8 mouse cellular contexts compared by ENCODE assay signal in the genomic region with DNA sequence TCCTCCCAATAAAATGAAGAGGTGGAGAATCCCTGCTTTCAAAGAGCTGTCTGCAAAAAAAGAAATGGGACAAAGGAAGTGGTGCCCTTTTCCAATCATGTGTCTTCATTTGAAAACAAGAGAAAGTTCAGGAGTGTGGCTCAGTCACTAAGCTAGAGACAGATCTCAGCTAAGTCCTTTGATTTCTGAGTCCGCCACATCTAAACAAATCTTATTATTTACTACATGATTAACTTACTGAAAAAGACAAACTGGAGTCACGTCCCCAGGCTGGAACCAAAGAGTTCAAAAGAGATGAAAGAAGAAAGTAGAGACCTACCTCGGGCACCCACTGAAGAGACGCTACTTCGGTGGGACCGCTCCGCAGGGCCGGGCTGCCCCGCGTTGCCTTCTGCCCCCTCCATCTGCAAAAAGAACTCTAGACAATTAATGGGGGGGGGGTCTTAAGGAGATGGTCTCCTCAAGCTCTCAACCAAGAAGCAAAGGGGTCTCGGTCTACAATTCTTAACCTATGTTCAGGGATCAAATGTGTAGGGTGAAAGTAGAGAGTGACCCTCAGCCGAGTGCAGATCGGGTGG. TPM values are rescaled to one million over a fixed set of nuclear protein-coding genes. Genes with fewer than 3 reads are reported as not detected.
DNase-seq lines count a peak whose midpoint lies in the region; ATAC-seq and TF ChIP-seq lines count a peak whose summit lies in the region.

No protein-coding gene starts in this region.

- H3K27ac ChIP-seq in lung, embryonic 14.5 days (ENCODE audit: low read depth): 0 out of 2 replicates have a peak overlapping the region, but pooled peaks have one; percentile 9
- H3K27ac ChIP-seq in embryonic facial prominence, embryonic 14.5 days (replicated peaks; ENCODE audit: low read depth, low read length): no peak overlapping the region
- peak overlapping the region; percentile 17; the same call in 1 of the 2 replicates for H3K27ac ChIP-seq in intestine, postnatal 0 days (ENCODE audit: low read depth, low read length)
- peak overlapping the region; percentile 77; the same call in 1 of the 2 replicates for H3K27ac ChIP-seq in neural tube, embryonic 15.5 days (replicated peaks)

- peaks cover 28% of the 10 kb centered on the region for H3K36me3 ChIP-seq in lung, embryonic 14.5 days (ENCODE audit: insufficient read depth)
- 0 out of 2 replicates have a peak, but pooled peaks cover 4% of the 10 kb centered on the region for H3K36me3 ChIP-seq in embryonic facial prominence, embryonic 14.5 days (ENCODE audit: control insufficient read depth, insufficient read depth, low read length)
- peaks cover 13% of the 10 kb centered on the region; the same call in 1 of the 2 replicates for H3K36me3 ChIP-seq in intestine, postnatal 0 days (ENCODE audit: control insufficient read depth, insufficient read depth)
- H3K36me3 ChIP-seq in neural tube, embryonic 15.5 days: no peaks in the 10 kb centered on the region

- no peaks in the 10 kb centered on the region for H3K9me3 ChIP-seq in lung, embryonic 14.5 days (ENCODE audit: low read depth, low read length)
- H3K9me3 ChIP-seq in embryonic facial prominence, embryonic 14.5 days (ENCODE audit: control insufficient read depth, low read length): no peaks in the 10 kb centered on the region
- no peaks in the 10 kb centered on the region for H3K9me3 ChIP-seq in intestine, postnatal 0 days (ENCODE audit: control insufficient read depth)
- H3K9me3 ChIP-seq in neural tube, embryonic 15.5 days (replicated peaks): no peaks in the 10 kb centered on the region

- TF ChIP-seq CTCF in lung, embryonic 14.5 days (IDR thresholded peaks at IDR 0.05; ENCODE audit: low read depth): no peak
- TF ChIP-seq CTCF in intestine, postnatal 0 days (IDR thresholded peaks at IDR 0.05; ENCODE audit: low read depth): no peak

- 10% methylated on average over 13 of the region's 13 CpGs for WGBS in lung, embryonic 14.5 days
- WGBS in embryonic facial prominence, embryonic 14.5 days: 9% methylated on average over 13 of the region's 13 CpGs
- WGBS in intestine, postnatal 0 days: 8% methylated on average over 13 of the region's 13 CpGs
- 9% methylated on average over 13 of the region's 13 CpGs for WGBS in neural tube, embryonic 15.5 days

- peaks cover 21% of the 10 kb centered on the region for H3K4me1 ChIP-seq in lung, embryonic 14.5 days (ENCODE audit: insufficient read depth)
- peaks cover 20% of the 10 kb centered on the region; the same call in 1 of the 2 replicates for H3K4me1 ChIP-seq in embryonic facial prominence, embryonic 14.5 days (ENCODE audit: control insufficient read depth, insufficient read depth, low read length)
- 0 out of 2 replicates have a peak, but pooled peaks cover 2% of the 10 kb centered on the region for H3K4me1 ChIP-seq in intestine, postnatal 0 days (replicated peaks; ENCODE audit: control insufficient read depth, insufficient read depth, low read length)
- H3K4me1 ChIP-seq in neural tube, embryonic 15.5 days: peaks cover 38% of the 10 kb centered on the region

- H3K4me2 ChIP-seq in lung, embryonic 14.5 days: peak overlapping the region; percentile 80
- peak overlapping the region; percentile 92 for H3K4me2 ChIP-seq in embryonic facial prominence, embryonic 14.5 days (ENCODE audit: low read depth, low read length)
- H3K4me2 ChIP-seq in intestine, postnatal 0 days (replicated peaks; ENCODE audit: low read depth): peak overlapping the region; percentile 96
- H3K4me2 ChIP-seq in neural tube, embryonic 15.5 days: peak overlapping the region; percentile 90

- no peaks in the 10 kb centered on the region for H3K27me3 ChIP-seq in lung, embryonic 14.5 days (ENCODE audit: insufficient read depth, low read length)
- no peaks in the 10 kb centered on the region for H3K27me3 ChIP-seq in embryonic facial prominence, embryonic 14.5 days (replicated peaks; ENCODE audit: control insufficient read depth, insufficient read depth, low read length)
- no peaks in the 10 kb centered on the region for H3K27me3 ChIP-seq in intestine, postnatal 0 days (replicated peaks; ENCODE audit: control insufficient read depth, insufficient read depth, low read length)
- H3K27me3 ChIP-seq in neural tube, embryonic 15.5 days (replicated peaks): no peaks in the 10 kb centered on the region

- H3K4me3 ChIP-seq in lung, embryonic 14.5 days (ENCODE audit: low read depth, low read length): peak overlapping the region; percentile 66
- peak overlapping the region; percentile 74 for H3K4me3 ChIP-seq in embryonic facial prominence, embryonic 14.5 days (ENCODE audit: low read depth, low read length)
- H3K4me3 ChIP-seq in intestine, postnatal 0 days (ENCODE audit: low read depth, low read length): peak overlapping the region; percentile 70
- H3K4me3 ChIP-seq in neural tube, embryonic 15.5 days (replicated peaks): peak overlapping the region; percentile 88

- no peak for DNase-seq in lung, embryonic 14.5 days
- no peak for DNase-seq in lung, postnatal 14 days
- DNase-seq in embryonic facial prominence, embryonic 14.5 days (ENCODE audit: low spot score): no peak
- no peak for DNase-seq in gastrocnemius, postnatal 14 days
- DNase-seq in right cerebral cortex, postnatal 4 days: no peak
- no peak for DNase-seq in kidney, postnatal 4 days

- no peak for ATAC-seq in lung, embryonic 14.5 days (ENCODE audit: insufficient read depth)
- no peak for ATAC-seq in embryonic facial prominence, embryonic 14.5 days (ENCODE audit: low read depth)
- ATAC-seq in intestine, postnatal 0 days: no peak
- no peak for ATAC-seq in neural tube, embryonic 15.5 days (ENCODE audit: low FRiP score)

- peak overlapping the region; percentile 62 for H3K9ac ChIP-seq in lung, embryonic 14.5 days
- peak overlapping the region; percentile 77 for H3K9ac ChIP-seq in embryonic facial prominence, embryonic 14.5 days (ENCODE audit: low read depth, low read length)
- H3K9ac ChIP-seq in intestine, postnatal 0 days (ENCODE audit: low read depth, low read length): peak overlapping the region; percentile 75
- peak overlapping the region; percentile 77 for H3K9ac ChIP-seq in neural tube, embryonic 15.5 days (replicated peaks)

- intact Hi-C loops in gastrocnemius, postnatal 14 days (cut with DNase I; ENCODE audit: low total_unique reads): no loop called here

RNA-seq across cellular contexts. Expression of a gene that starts 0.6 kb away (rescaled TPM):
- polyA plus RNA-seq in lung, embryonic 14.5 days (2014; fragmentation: Nextera tagmentation; extraction: Ambion mirVana): 37.9 and 42.2 TPM in 2 replicates
- polyA plus RNA-seq in embryonic facial prominence, embryonic 14.5 days (2014; fragmentation: Nextera tagmentation; extraction: Ambion mirVana): 20.6 and 25.8 TPM in 2 replicates
- polyA plus RNA-seq in intestine, postnatal 0 days (2015; fragmentation: Nextera tagmentation; extraction: Ambion mirVana): 21.7 and 24.0 TPM in 2 replicates
- 13.8 and 23.4 TPM in 2 replicates for polyA plus RNA-seq in neural tube, embryonic 15.5 days (2015; fragmentation: Nextera tagmentation; extraction: Ambion mirVana)
- total RNA-seq in gastrocnemius, postnatal 14 days (2021): 1 to 10 TPM; 7.1 to 7.7 TPM

RNA-seq across cellular contexts. Expression of a gene that starts 3.1 kb away (rescaled TPM):
- polyA plus RNA-seq in lung, embryonic 14.5 days (2014; fragmentation: Nextera tagmentation; extraction: Ambion mirVana): 2.4 TPM in 2 replicates
- 2.8 and 3.0 TPM in 2 replicates for polyA plus RNA-seq in embryonic facial prominence, embryonic 14.5 days (2014; fragmentation: Nextera tagmentation; extraction: Ambion mirVana)
- 3.8 and 4.0 TPM in 2 replicates for polyA plus RNA-seq in intestine, postnatal 0 days (2015; fragmentation: Nextera tagmentation; extraction: Ambion mirVana)
- polyA plus RNA-seq in neural tube, embryonic 15.5 days (2015; fragmentation: Nextera tagmentation; extraction: Ambion mirVana): 2.0 and 3.9 TPM in 2 replicates
- total RNA-seq in gastrocnemius, postnatal 14 days (2021): 1 to 10 TPM; 2.1 to 2.3 TPM

RNA-seq across cellular contexts. Expression of a gene that starts 19.5 kb away (rescaled TPM):
- polyA plus RNA-seq in lung, embryonic 14.5 days (2014; fragmentation: Nextera tagmentation; extraction: Ambion mirVana): 2.7 and 3.8 TPM in 2 replicates
- polyA plus RNA-seq in embryonic facial prominence, embryonic 14.5 days (2014; fragmentation: Nextera tagmentation; extraction: Ambion mirVana): 1.4 and 2.0 TPM in 2 replicates
- 1.0 and 1.2 TPM in 2 replicates for polyA plus RNA-seq in intestine, postnatal 0 days (2015; fragmentation: Nextera tagmentation; extraction: Ambion mirVana)
- polyA plus RNA-seq in neural tube, embryonic 15.5 days (2015; fragmentation: Nextera tagmentation; extraction: Ambion mirVana): 8.9 and 10.0 TPM in 2 replicates
- total RNA-seq in gastrocnemius, postnatal 14 days (2021): under 1 TPM; 0.42 to 0.66 TPM

RNA-seq across cellular contexts. Expression of a gene that starts 38.3 kb away (rescaled TPM):
- polyA plus RNA-seq in lung, embryonic 14.5 days (2014; fragmentation: Nextera tagmentation; extraction: Ambion mirVana): 147 and 162 TPM in 2 replicates
- 124 and 143 TPM in 2 replicates for polyA plus RNA-seq in embryonic facial prominence, embryonic 14.5 days (2014; fragmentation: Nextera tagmentation; extraction: Ambion mirVana)
- polyA plus RNA-seq in intestine, postnatal 0 days (2015; fragmentation: Nextera tagmentation; extraction: Ambion mirVana): 49.9 and 51.9 TPM in 2 replicates
- 95.7 and 115 TPM in 2 replicates for polyA plus RNA-seq in neural tube, embryonic 15.5 days (2015; fragmentation: Nextera tagmentation; extraction: Ambion mirVana)
- total RNA-seq in gastrocnemius, postnatal 14 days (2021): 10 to 100 TPM; 71.9 to 78.2 TPM

RNA-seq across cellular contexts. Expression of a gene that starts 50.1 kb away (rescaled TPM):
- 9.8 and 9.9 TPM in 2 replicates for polyA plus RNA-seq in lung, embryonic 14.5 days (2014; fragmentation: Nextera tagmentation; extraction: Ambion mirVana)
- 14.0 and 16.2 TPM in 2 replicates for polyA plus RNA-seq in embryonic facial prominence, embryonic 14.5 days (2014; fragmentation: Nextera tagmentation; extraction: Ambion mirVana)
- polyA plus RNA-seq in intestine, postnatal 0 days (2015; fragmentation: Nextera tagmentation; extraction: Ambion mirVana): 6.5 and 6.6 TPM in 2 replicates
- polyA plus RNA-seq in neural tube, embryonic 15.5 days (2015; fragmentation: Nextera tagmentation; extraction: Ambion mirVana): 19.3 and 20.9 TPM in 2 replicates
- total RNA-seq in gastrocnemius, postnatal 14 days (2021): 10 to 100 TPM; 14.4 to 18.3 TPM
